Mouse (Mus musculus): ENCODE measurements around the gene Jmjd6. TPM values are rescaled to one million over a fixed set of nuclear protein-coding genes. Genes with fewer than 3 reads are reported as not detected.

Jmjd6 gene
- total RNA-seq, 2 experiments from 2014 or later: 28.4 to 29.1 TPM

DNA sequence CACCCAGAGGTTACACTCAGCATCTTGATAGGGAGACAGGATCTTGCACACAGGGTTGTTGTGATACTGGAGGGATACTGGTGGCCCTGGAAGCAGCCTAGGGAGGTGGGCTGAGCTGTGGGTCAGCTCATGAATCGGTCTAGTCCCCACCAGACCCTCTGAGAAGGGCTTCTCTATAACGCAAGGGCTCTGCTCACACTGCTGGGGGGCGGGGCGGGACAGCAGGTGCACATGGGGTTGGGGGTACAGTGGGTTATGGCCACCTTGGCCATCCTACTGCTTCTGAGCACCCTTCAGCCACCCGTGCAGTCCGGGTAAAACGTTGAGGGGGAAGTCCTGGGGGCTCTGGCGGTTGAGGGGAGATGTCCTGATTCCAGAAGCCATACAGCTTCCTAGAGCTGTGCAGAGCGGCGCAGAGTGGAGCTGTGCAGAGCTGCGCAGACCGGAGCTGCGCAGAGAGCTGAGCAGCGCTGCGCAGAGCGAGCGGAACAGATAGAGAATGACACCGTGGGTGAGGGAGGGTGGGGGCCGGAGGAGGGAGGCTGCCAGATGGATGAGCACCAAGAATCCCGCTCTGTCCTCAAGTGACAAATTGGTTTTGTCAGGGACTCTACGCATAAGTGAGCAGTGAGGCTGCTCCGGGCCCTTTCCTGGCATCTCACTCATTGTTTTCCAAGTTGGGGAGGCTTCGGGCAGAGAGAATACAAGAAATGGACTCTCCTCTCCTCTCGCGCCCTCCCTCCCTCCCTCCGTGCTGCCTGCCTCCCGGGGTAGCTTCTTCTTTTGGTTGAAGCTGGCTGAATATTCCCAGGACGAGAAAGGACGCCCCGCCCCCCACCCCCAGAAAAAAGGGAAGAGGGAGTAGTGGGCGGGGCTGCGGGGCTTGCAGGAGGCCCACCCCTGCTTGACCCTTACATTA is 32.0 kb downstream of the Jmjd6 start:
- peak; percentile 79 to 84 for DNase-seq (ENCODE audit: low spot score in 2 of 2)
- intact Hi-C loops (cut with DNase I): no loop called here

DNA sequence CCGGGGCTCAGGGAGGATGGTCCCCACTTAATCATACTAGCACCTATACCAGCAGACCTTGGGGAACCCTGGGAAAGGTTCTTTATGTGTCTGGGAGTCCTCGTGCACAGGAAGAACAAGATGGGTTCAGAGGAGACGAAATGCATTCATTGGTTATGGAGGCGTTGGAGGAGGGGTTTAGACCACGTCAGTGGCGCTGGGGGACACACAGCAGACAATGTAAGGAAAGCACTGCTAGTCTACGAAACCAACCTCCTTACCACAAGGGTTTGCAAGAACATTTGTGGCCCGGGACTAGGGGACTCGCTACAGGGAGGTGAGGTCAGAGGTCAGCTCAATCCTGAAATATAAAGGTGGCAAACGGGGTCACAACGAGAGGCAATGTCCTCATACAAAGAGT is 32.7 kb downstream of the Jmjd6 start:
- intact Hi-C loops (cut with DNase I): no loop called here
- DNase-seq (ENCODE audit: low spot score in 2 of 2): no peak

DNA sequence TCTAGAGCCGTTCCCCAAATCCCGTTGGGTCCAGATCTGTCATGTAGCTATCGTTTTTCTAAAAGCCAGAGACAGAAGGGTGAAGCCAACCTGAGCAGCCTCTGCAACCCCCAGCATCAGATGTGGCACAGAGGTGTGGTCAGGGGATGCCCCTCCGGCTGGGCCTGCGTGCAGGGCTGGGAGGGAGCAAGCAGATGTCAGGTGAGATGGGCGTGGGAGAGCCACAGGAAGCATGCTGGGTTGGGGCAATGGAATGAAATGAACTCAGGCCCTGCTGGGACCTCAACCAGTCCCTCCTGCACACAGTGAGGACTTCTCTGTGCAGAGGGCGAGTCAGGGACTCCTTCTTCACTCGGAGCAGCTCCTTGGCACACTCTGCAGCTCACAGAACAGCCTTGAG is 33.7 kb downstream of the Jmjd6 start:
- DNase-seq (ENCODE audit: low spot score in 2 of 2): no peak
- intact Hi-C loops (cut with DNase I): loop anchor here (2.0 kb wide), 1 partner anchor 139 kb away; no protein-coding TSS in a partner anchor

DNA sequence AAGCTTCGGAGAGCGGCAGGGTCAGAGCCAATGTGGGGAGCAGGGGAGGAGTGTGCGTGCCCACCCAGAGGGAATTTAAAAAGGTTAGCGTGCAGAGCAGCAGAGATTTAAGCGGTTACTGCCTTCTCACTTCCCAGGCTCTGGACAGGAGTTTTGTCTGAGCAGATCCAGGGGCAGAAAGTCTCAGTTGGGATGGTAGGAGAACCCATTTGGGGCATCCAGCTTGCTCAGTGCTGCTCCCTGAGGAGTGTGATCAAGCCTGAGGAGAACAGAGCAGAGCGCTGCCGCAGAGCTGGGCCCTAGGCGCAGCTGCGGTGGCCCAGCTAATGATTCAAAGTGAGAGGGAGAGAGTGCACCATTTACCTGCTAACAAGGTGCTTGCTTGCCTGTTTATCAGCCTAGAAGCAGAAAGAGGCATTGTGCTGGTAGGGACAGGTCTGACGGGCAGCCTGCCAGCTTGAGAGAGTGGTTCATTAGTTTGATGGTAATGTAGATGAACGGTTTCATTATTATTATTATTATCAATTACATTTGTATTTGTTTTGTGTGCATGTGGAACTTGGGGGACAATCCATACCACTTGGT is 34.3 kb downstream of the Jmjd6 start:
- DNase-seq (ENCODE audit: low spot score in 2 of 2): no peak
- intact Hi-C loops (cut with DNase I): loop anchor here (1.0 to 2.0 kb wide), 2 partner anchors 138 to 166 kb away; no protein-coding TSS in a partner anchor

DNA sequence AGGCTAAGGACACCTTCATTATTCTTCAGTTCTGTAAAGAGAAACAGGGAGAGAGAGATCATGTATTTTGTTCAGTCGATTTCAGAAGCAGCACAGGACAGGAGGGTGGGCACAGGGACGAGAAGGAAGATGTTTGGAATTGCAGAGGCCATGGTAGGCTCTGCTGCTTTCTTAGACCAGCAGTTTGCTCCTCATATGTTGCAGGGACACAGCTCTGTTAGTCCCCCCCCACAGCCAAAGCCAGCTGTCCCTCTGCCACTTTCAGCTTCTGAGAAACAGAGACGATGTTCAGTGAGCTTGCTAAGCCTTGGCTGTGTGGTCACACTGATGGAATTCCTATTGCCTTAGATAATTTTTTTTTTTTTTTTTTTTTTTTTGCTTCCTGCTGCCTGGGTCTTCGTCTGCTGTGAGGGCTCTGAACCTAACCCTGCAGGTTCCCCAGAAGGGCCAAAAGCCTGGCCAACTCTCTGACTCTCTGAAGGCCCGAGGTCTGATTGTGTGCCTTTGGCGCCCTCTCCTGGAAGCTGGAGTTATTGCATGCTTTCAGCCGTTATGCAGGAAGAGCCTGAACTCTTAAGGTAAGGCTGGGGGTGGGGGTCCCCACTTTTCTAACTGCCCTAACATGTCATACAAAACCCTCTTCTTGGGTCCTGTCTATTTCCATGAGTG is 35.2 kb downstream of the Jmjd6 start:
- peak; percentile 68 to 80 for DNase-seq (ENCODE audit: low spot score in 2 of 2)
- intact Hi-C loops (cut with DNase I): loop anchor here (1.0 to 2.0 kb wide), 2 partner anchors 137 to 165 kb away; no protein-coding TSS in a partner anchor

DNA sequence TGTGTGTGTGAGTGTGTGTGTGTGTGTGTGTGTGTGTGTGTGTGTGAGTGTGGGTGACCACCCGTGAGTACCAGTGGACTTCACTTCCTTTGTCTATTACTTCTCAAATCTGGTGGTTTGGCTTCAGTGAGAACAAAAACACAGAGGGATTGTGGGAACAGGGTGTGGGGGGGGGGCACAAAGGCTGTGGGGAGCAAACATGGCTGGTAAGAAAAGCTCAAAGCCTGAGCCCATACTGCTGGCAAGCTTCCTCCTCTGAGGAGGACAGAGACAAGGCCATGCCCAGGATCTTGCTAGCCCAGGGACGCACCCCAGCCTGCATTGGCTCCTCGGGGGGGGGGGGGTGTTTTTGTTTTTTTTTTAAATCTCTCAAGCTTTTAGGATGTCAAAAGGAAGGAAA is 35.7 kb downstream of the Jmjd6 start:
- no peak for DNase-seq (ENCODE audit: low spot score in 2 of 2)
- intact Hi-C loops (cut with DNase I): no loop called here

DNA sequence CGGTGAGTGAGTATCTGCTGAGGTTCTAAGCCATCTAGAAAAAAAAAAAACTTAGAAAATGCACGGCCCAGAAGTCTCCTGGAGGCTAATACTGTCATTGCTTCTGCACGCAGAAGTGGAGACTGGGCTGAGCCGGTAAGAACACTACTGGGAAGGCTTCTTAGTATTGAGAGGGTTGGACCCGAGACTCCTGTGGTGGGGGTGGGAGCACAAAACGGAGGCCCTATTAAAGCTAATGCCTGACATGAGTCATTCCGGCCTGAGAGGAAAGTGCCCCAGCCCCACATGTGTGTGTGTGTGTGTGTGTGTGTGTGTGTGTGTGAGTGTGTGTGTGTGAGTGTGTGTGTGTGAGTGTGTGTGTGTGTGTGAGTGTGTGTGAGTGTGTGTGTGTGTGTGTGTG is 36.1 kb downstream of the Jmjd6 start:
- intact Hi-C loops (cut with DNase I): no loop called here
- DNase-seq (ENCODE audit: low spot score in 2 of 2): no peak

DNA sequence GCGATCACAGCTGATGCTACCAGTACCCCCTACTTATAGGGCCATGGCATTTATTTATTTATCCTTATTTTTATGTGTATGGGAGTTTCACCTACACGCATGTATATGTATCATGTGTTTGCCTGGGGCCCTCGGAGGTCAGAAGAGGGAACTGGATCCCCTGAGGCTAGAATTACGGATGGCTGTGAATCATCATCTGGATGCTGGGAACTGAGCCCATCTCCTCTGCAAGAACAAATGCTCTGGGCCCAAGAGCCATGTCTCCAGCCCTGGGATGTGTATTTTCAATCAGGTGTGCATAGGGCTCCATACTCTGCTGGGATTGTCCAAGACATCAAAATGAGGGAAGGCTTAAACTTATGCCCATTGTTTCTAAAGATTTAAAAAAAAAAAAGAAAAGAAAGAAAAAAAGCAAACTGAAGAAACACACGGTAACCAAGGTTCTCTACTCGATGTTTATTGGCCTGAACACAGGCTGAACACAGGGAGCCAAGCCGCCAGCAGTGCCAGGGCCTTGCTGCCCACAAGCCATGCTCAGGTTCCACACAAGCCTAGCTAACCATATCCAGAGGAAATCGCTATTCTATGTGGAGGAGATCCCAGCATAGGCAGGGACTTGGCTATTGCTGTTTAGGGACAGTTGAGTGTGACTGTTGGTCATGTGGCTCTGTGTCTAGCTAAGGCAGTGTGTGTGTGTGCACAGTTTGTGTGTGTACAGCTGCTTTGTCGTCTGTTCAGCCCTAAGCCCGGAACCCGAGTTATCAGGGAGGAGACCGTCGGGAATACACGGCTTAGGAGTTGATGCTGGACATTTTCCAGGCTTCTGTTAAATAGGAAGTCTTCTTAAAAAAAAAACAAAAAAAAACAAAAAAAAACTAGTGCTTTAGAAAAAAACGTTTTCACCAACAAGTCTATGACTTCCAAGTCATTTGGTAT is 36.8 kb downstream of the Jmjd6 start:
- intact Hi-C loops (cut with DNase I): no loop called here
- no peak for DNase-seq (ENCODE audit: low spot score in 2 of 2)

DNA sequence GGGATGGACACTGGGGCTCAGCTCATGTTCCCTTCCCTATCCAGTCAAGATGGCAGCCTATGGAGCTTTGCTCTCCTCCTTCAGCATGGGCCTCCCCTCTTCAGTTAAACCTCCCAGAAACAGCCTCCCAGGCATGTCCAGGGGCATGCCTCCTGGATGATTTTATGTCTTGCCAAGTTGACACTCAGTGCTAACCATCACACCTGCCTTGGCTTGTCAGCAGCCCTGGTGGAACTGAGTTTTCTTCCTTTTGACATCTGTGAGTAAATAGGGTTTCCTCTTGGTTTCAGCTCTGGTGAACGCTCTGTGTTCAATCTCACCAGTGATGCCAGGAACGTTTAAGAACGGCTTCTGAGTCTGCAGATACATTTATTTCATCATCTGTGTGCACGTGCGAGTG is 40.5 kb downstream of the Jmjd6 start:
- no peak for DNase-seq (ENCODE audit: low spot score in 2 of 2)
- intact Hi-C loops (cut with DNase I): no loop called here

DNA sequence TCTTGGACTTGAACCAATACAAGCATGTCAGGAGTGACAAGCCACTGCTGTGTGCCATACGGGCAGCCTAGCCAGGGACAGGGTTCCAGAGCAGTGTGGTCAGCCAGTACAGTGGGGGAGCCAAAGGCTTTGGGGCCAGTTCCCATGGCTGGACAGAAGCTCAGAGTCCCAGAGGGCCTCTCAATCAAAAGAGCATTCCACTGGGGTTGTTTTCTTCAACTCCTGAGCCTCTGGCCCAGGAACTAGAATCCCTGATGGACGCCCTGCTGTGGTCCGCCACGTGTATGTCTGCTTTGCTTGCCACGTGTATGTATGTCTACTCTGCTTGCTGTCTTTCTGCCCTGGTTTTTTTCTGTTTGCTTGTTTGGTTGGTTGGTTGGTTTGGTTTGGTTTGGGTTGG is 42.1 kb downstream of the Jmjd6 start:
- intact Hi-C loops (cut with DNase I): no loop called here
- no peak for DNase-seq (ENCODE audit: low spot score in 2 of 2)

DNA sequence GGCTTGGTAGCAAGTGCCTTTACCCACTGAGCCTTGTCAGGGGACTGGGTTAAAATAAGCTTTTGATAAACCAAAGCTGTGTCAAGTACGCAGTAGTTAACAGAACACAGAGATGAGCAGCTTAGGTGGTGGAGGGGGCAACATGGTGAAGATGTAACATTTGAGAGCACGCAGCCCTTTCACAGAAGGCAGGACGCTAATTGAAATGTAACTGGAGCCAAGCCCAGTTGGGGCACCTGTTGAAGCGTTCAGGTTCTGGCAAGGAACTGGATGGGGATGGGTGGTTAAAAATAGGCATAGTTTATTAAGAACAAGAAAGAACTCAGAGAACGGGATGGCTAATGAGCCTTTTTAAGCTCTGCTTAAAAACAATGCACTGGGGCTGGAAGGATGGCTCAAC is 43.9 kb downstream of the Jmjd6 start:
- intact Hi-C loops (cut with DNase I): no loop called here
- no peak for DNase-seq (ENCODE audit: low spot score in 2 of 2)

Other genes starting within 250 kb of the Jmjd6 start
- 1 to 10 TPM in 1 of 2 experiments, under 1 TPM in 1; 0.84 to 1.9 TPM for gene Rhbdf2, start 216.4 kb downstream of the Jmjd6 start, total RNA-seq (2021)
- 1 to 10 TPM; 4.3 to 6.2 TPM for gene Prcd, start 189.9 kb downstream of the Jmjd6 start, total RNA-seq (2021)
- gene Cygb, start 189.1 kb downstream of the Jmjd6 start, total RNA-seq (2021): 10 to 100 TPM; 44.2 TPM
- not detected for gene St6galnac1, start 67.9 kb downstream of the Jmjd6 start, total RNA-seq (2021)
- gene Mxra7, start 15.4 kb downstream of the Jmjd6 start, total RNA-seq (2021): 10 to 100 TPM; 15.4 to 18.3 TPM
- gene Mettl23, start 171 bp downstream of the Jmjd6 start, total RNA-seq (2021): 10 to 100 TPM; 24.4 to 29.5 TPM
- 10 to 100 TPM; 33.2 to 41.6 TPM for gene Mfsd11, start 9.0 kb upstream of the Jmjd6 start, total RNA-seq (2021)
- 100 to 1,000 TPM; 137 to 155 TPM for gene Srsf2, start 9.6 kb upstream of the Jmjd6 start, total RNA-seq (2021)
- 10 to 100 TPM; 76.5 to 86.1 TPM for gene Mgat5b, start 75.4 kb upstream of the Jmjd6 start, total RNA-seq (2021)